8 mouse cellular contexts compared by ENCODE assay signal in genomic region chr8:111299821-111300568, GRCm38 (mm10). TPM values are rescaled to one million over a fixed set of nuclear protein-coding genes. Genes with fewer than 3 reads are reported as not detected.
A peak's percentile ranks its signal among the peaks of the same experiment; 100 is the strongest.
DNase-seq lines count a peak whose midpoint lies in the region; ATAC-seq lines count a peak whose summit lies in the region.

Gene Rfwd3 (minus strand): TSS chr8:111300222.

- peaks cover 9% of the 10 kb centered on the region; the same call in 1 of the 2 replicates for H3K4me1 ChIP-seq in lung, embryonic 16.5 days (replicated peaks; ENCODE audit: control insufficient read depth, insufficient read depth, low read length)

- peaks cover 9% of the 10 kb centered on the region for H3K36me3 ChIP-seq in lung, embryonic 16.5 days (ENCODE audit: control insufficient read depth, insufficient read depth, low read length)

- no peaks in the 10 kb centered on the region for H3K27me3 ChIP-seq in lung, embryonic 16.5 days (ENCODE audit: control insufficient read depth, insufficient read depth, low read depth, low read length)

- DNase-seq in MEL-GATA-1-ER (ENCODE audit: extremely low read depth, low read depth), result peak; percentile 96
- DNase-seq in cerebellum, adult 8-10 months, result peak; percentile 95
- peak; percentile 98 for DNase-seq in forelimb bud, embryonic 11.5 days (ENCODE audit: low read depth, low spot score)
- DNase-seq in layer of hippocampus, adult 9-10 months (ENCODE audit: low spot score), result peak; percentile 97
- DNase-seq in ovary, postnatal 10 days (ENCODE audit: low spot score), result peak; percentile 83
- DNase-seq in thymus, postnatal 10 days (ENCODE audit: low spot score in 2 of 2), result peak; percentile 89 to 92

- H3K9me3 ChIP-seq in lung, embryonic 16.5 days (ENCODE audit: control insufficient read depth, low read length), result no peaks in the 10 kb centered on the region

- WGBS in lung, embryonic 16.5 days, result under 1% methylated on average over 61 of the region's 67 CpGs

- H3K4me2 ChIP-seq in lung, embryonic 16.5 days (ENCODE audit: low read depth, low read length), result peak within 1 kb of the TSS; percentile 69

- H3K4me3 ChIP-seq in lung, embryonic 16.5 days (ENCODE audit: low read length), result peak within 1 kb of the TSS; percentile 77

- peak within 1 kb of the TSS; percentile 95 for H3K27ac ChIP-seq in lung, embryonic 16.5 days (ENCODE audit: low read length)

- ATAC-seq in hematopoietic stem cell, adult 5-6 weeks (replicated peaks in 1 of 2; ENCODE audit: insufficient read depth in 1 of 2, low FRiP score in 2 of 2, low TSS enrichment in 1 of 2, low read depth in 1 of 2, poor library complexity in 2 of 2, severe bottlenecking in 2 of 2), result peak; percentile 98 to 99
- ATAC-seq in lung, embryonic 16.5 days (ENCODE audit: low read depth), result peak; percentile 99

- H3K9ac ChIP-seq in lung, embryonic 16.5 days (ENCODE audit: low read length), result peak within 1 kb of the TSS; percentile 95

RNA-seq across cellular contexts. Expression of gene Rfwd3, which starts in this region (rescaled TPM):
- total RNA-seq in hematopoietic stem cell, adult 5-6 weeks (2017), result 55.8 and 56.8 TPM in 2 replicates
- 63.8 and 65.7 TPM in 2 replicates for polyA plus RNA-seq in lung, embryonic 16.5 days (2015; fragmentation: Nextera tagmentation; extraction: Ambion mirVana)

Comparison
In these comparisons a context has a peak if more than half of its experiments do, and no peak if none do; other contexts are left out.
1. Peak in every context shown above with its lines: DNase-seq, ATAC-seq, H3K4me3 ChIP-seq and H3K27ac ChIP-seq.